Mouse (Mus musculus) skeletal muscle tissue, adult 2 months (tissue): ENCODE results near the gene Abat.
"Not testable (repeated sequence)": the region's sequence is repeated elsewhere in the genome, so short reads cannot be mapped to it uniquely, and the experiment has no call there.

ENCODE experiments used
- DNase-seq: peaks from one replicate; pipeline ENCODE4 v3.0.0-alpha.2; 2012; ENCODE audit warnings: low read depth, low spot score

Gene Abat

GRCm38 (mm10) chr16:8532461-8532860 is 19.2 kb downstream of the Abat start:
- DNase-seq, result no peak

- DNase-seq, result no peak
Observed at GRCm38 (mm10) chr16:8532894-8533293, 19.7 kb downstream of the Abat start.

- DNase-seq, result no peak
Observed at GRCm38 (mm10) chr16:8533477-8533876, 20.2 kb downstream of the Abat start.

DNA sequence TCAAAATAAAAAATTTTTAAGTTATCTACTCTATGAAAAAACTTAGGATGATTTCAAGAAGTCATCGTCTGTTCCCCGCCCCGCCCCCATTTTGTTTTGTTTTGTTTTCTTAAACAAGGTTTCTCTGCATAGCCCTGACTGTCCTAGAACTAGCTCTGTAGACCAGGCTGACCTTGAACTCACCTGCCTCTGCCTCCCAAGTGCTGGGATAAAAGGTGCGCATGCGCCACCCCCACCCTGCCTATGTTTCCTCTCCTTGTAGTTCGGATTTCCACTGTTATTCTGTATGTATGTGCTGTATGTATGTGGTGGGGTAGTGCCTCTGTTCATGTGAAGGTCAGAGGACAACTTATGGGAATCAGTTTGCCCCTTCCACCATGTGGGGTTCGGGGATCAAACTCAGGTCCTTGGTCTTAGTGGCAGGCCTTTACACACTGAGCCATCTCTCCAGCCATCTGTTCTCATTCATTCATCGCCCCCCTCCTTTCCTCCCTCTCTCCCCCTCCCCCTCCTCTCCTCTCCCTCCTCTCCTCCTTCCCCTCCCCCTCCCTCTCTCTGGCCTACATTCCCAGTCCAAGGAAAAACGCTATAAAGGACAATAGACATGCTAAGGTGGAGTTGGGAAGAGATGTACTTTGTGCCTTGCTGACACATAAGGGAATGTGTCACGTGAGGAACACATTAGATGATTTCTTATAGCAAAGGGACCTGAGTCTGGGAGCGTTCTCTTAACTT is 21.4 kb downstream of the Abat start:
- no peak for DNase-seq

DNA sequence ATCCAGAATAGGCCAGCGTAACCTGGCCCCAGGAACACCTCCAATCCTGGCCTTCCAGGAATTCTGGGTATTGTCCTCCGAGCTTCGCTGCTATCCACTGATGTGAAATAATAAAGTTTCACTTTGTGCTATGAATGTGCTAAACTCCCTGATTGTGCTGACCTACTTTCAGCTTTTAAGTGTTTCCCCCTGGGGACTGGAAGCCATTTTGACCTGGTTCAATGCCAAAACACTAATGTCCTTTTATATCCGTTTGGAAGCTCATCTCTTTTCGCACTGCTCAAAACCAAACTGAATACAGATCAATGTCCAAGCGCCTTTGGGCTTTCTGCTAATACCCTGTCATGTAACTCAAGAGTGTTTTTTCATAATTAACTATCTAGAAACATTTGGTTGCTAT is 22.2 kb downstream of the Abat start:
- DNase-seq, result no peak

DNA sequence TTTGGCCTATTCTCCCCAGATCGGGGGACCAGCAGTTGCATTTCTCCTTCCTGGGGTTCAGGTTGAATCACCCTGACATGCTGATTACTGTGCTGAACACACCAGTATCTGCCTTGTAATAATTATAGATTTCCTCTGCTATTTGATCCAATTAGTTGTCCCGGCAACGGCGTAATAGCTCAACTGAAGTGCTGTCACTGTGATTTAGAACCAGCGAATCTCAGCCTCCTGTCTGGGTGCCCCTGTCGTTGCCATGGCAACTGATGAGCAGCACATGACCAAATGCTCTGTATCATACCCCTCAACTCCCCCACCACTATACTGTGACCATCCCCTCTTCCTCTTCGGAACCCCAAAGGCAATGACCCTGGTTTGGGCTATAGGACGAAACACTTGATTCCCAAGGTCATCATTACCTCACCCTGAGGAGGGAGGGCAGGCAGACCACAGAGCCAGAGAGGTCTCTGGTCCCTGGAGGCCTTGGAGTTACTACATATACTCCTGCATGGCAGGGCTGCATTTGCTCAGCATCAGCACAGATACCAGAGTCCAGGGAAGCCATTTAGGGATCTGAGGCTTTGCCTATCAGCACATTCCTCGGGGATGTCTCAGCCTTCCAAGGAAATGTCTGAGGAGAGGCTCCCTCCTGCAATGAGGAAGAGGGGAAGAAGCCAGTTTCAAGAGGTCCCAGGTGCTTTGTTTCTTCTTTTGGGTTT is 26.1 kb downstream of the Abat start:
- no peak for DNase-seq

DNA sequence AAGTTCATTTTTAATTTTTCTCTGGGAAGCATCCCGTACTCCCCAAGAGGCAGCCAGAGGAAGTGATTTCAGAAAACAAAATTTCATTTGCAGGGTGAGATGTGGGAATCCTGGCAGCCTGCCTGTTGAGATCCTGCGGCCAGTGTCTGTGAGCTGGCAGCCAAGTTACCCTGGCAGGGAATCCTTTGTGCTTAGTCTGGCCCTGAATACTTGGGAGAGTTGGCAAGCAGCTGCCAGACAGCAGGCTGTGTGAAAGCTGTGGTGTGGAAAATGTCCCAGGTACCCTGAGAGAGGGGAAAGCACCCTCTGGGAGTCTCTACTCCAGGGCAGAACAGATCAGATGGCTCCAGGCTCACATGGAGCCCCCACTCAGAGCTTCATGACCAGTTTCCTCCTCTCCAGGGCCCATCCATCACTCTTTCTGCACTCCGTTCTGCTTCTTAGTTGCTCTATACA is 27.7 kb downstream of the Abat start:
- DNase-seq, result peak; percentile 56

DNA sequence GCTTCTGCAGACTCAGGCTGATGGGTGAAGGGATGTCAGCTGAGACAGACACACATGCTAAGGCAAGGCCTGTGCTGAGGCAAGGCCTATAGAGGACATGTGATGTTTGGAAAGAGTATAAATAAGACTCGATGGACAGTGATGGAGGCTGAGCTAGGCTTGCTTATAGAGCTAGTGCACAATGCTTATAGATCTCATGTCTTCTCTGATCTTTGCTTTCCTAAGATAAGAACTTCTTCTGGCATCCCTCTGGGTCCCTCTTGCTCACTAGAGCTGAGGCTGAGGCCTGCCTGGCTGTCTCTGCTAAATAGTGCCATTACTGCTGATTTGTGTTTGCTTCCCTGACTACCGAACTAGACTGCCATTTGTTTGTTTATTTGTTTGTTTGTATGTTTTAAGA is 34.6 kb downstream of the Abat start:
- DNase-seq, result no peak

DNA sequence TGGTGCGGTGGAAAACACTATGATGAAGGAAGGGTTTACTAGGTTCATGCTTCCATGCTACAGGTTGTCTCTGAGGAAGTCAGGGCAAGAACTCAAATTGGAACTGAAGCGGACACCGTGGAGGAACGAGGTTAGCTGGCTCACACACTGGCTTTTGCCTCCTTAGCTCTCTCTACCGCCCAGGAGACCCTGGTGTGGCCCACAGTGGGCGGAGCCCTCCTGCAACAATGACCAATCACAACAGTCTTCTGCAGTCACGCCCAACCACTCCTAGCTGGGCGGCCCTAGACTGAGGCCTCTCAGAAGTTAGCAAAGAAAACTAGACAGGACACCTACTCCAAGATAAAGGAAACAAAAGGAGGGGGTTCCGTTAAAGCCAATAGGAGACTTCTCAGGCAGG is 36.3 kb downstream of the Abat start:
- DNase-seq, result no peak

DNA sequence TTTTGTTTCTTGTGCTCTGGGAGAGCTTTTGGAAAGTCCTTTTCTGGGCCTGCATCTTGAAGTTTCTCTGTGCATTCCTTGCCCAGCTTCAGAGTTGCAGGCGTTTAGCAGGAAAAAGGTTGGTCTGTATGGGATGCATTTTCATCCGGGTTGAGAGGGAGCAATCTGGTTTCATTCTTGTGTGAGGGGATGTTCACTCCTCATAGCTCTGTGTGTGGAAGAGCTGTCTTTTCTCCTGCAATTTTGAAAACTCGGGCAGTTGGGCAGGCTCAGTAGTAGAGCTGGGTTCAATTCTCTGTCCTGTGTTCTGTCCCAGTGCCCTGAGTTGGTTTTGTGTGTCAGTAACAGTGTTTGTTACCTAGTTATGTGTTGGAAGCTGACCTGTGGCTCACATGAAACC is 41.1 kb downstream of the Abat start:
- DNase-seq, result no peak

GRCm38 (mm10) chr16:8554751-8555150 is 41.5 kb downstream of the Abat start:
- not testable (repeated sequence) for DNase-seq

DNA sequence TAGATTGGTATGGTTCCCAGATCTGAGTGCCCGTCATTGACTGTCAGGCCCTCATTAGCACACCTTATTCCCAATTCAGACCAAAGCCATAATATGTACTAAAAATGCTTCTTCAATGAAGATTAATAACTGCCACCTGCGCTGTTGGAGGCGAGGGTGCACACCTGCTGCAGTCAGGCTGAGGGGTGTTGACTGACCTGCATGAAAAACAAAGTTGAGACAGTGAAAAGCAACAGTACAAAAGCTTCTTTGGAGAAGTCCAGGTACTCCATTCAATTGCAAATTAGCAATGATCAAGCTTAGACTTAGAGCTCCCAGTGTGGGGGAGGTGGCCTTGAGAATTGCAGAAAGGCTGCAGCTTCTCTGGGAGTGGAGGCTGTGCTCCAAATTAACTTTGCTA is 42.1 kb downstream of the Abat start:
- not testable (repeated sequence) for DNase-seq

GRCm38 (mm10) chr16:8560079-8560478 is 46.9 kb downstream of the Abat start:
- DNase-seq, result no peak

DNA sequence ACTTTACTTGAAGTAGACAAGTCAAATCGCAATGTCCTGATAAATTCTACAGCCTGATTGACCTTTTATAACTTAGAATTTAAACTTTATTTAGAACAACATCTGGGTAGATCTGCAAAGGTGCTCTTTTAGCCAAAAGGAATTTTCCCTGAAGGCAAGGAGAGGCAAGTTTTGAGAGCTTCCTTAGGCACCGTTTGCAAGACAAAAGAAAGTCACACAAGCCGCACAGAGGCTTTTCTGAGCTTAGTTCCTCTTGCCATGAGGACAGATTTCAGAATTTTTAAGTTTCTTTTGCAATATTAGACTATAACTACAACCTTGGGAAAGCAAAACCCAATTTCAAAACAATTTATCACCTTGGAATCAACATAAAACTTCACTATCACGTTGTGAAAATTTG is 47.9 kb downstream of the Abat start:
- DNase-seq, result not testable (repeated sequence)

DNA sequence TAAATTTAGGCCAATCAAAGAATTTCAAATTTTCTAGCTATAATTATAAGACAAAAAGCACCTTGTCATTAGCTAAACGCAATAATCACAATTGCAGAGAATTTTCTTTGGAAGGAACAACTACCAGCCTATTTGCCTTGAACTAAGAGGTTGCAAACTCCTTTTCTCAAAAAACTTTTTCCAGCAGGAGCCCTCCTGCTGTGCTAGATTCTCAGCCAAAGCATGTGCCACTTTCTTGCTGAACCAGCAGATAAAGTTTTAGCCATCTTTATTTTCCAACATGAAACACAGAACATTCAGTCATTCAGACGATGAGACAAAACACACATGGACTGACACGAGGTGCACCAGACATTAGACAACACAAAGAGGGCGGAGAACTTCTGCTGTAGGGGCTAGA is 48.6 kb downstream of the Abat start:
- DNase-seq, result not testable (repeated sequence)

- not testable (repeated sequence) for DNase-seq
Observed at GRCm38 (mm10) chr16:8562827-8563226, 49.6 kb downstream of the Abat start.

- DNase-seq, result no peak
Observed at GRCm38 (mm10) chr16:8564836-8565235, 51.6 kb downstream of the Abat start.

DNA sequence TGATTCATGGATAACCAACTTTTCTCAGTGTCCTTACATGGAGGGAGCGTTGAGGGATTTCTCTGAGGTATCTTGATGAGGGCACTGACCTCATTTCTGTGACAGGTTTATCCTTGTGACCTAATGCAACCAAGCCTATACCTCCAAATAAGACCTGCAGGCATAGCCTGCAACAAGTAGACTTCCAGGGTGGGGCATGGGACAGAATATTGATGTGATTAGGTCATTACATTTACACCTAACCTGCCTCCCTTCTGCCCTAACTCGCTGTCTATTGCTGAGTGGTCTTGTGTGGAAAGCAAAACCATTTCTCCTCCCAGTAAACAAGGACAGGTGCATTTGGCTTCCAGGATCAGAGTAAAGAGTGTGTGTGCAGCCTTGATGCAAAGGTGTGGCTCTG is 52.3 kb downstream of the Abat start:
- no peak for DNase-seq

GRCm38 (mm10) chr16:8566115-8566711 is 53.0 kb downstream of the Abat start:
- DNase-seq, result no peak

DNA sequence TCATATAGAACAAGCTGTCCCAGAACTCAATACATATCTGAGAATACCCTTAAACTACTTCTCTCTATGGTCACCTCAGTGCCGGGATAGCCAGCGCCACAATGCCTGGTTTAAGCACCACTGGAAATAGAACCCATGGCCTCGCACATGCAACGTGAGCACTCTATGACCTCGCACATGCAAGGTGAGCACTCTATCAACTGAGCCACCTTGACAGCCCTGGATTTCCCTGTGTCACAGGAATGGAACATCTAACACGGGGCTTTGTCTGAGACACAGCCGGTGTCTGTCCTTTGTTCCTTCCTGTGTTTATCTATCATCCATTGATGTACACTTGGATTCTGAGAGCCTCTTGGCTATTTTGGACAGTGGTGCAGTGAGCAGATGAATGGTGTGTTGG is 55.7 kb downstream of the Abat start:
- DNase-seq, result no peak

DNA sequence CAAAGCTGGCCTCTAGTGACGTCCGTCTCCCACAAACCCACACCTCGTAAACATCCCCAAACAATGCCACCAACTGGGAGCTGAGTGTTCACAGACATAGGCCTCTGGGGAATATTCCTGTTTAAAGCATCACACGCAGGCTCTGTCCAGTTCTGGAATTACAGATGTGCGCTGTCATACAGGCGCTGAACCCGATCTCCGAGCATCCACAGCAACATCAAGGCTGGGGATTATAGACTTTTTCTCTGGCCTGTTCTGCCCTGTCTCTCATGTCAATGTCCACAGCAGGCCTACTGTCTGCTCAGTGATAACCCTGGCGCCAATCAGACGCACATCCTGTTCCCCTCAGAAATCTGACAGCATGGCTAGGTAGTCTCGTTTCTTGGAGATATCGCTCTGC is 57.1 kb downstream of the Abat start:
- no peak for DNase-seq

DNA sequence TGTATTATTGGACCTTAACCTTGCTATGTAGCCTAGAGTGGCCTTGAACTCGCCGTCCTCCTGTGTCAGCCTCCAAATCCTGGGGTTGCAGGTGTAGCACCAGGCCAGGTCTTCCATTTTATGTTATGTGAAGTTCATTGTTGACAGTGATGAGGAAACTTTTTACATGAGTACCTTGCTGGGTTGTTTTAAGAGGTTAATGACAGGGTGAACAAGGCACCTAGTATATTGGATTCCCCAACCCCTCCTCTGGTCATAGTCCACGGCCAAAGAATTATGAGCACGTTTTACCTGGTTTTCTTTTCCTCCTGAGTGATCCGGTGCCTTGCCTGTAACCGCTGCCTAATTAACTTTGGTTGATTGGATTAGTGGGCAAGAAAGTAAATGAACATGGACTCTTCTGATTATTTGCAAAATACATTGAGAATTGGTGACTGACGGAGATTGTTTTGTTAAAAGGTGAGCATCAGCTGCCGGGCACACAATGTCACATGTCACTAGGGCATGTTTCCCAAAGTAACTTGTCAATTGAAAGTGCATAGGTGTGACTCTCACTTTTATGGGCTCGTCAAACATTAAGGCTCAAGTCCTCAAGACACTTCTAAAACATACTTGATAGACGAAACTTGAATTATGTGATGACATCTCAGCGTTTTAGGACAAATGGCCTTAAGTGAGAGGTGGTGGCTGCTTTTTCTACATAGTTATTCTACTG is 57.8 kb downstream of the Abat start:
- DNase-seq, result no peak
